Mouse (Mus musculus) thymus, postnatal 25 days (tissue): Measurements from ENCODE around the gene Spem2.
"Not testable (repeated sequence)": the region's sequence is repeated elsewhere in the genome, so short reads cannot be mapped to it uniquely, and the experiment has no call there.

Experiments
- DNase-seq: peaks from one replicate; pipeline ENCODE4 v3.0.0; 2022

The Spem2 gene

GRCm38 (mm10) chr11:69818365-69818764 is at the start of gene Spem2:
Gene Spem2 (minus strand): TSS chr11:69818465.
- no peak for DNase-seq

- no peak for DNase-seq
Observed at GRCm38 (mm10) chr11:69867335-69867734, 49.1 kb upstream of the Spem2 start.

GRCm38 (mm10) chr11:69865561-69865960 is 47.3 kb upstream of the Spem2 start:
- no peak for DNase-seq

GRCm38 (mm10) chr11:69864138-69864860 is 46.0 kb upstream of the Spem2 start:
- DNase-seq, result no peak

- not testable (repeated sequence) for DNase-seq
Observed at GRCm38 (mm10) chr11:69863729-69864128, 45.5 kb upstream of the Spem2 start.

GRCm38 (mm10) chr11:69858113-69858998 is 40.1 kb upstream of the Spem2 start, which contains the start of gene Tnk1:
Gene Tnk1 (minus strand): TSS chr11:69858730.
- no peak for DNase-seq

- peak; percentile 68 for DNase-seq
Observed at GRCm38 (mm10) chr11:69855347-69855746, 37.1 kb upstream of the Spem2 start.

- DNase-seq, result no peak
Observed at GRCm38 (mm10) chr11:69854680-69855079, 36.4 kb upstream of the Spem2 start.

- DNase-seq, result no peak
Observed at GRCm38 (mm10) chr11:69853994-69854393, 35.7 kb upstream of the Spem2 start.

GRCm38 (mm10) chr11:69850754-69851153 is 32.5 kb upstream of the Spem2 start:
- peak; percentile 54 for DNase-seq

GRCm38 (mm10) chr11:69849884-69850283 is 31.6 kb upstream of the Spem2 start:
- no peak for DNase-seq

- DNase-seq, result no peak
Observed at GRCm38 (mm10) chr11:69849128-69849527, 30.9 kb upstream of the Spem2 start.

GRCm38 (mm10) chr11:69848021-69848420 is 29.8 kb upstream of the Spem2 start:
- DNase-seq, result no peak

GRCm38 (mm10) chr11:69846738-69847688 is 28.7 kb upstream of the Spem2 start:
- no peak for DNase-seq

GRCm38 (mm10) chr11:69846198-69846680 is 28.0 kb upstream of the Spem2 start, which contains the start of gene Plscr3:
Gene Plscr3 (plus strand): TSS chr11:69846376.
- DNase-seq, result peak; percentile 96

- no peak for DNase-seq
Observed at GRCm38 (mm10) chr11:69838714-69839104, 20.4 kb upstream of the Spem2 start.

GRCm38 (mm10) chr11:69837952-69838713 is 19.9 kb upstream of the Spem2 start, which contains the start of gene Tmem256:
Gene Tmem256 (plus strand): TSS chr11:69838514.
- peak; percentile 91 for DNase-seq

- DNase-seq, result no peak
Observed at GRCm38 (mm10) chr11:69837604-69837951, 19.3 kb upstream of the Spem2 start, which contains the start of gene Nlgn2. Gene Nlgn2 (minus strand): TSS chr11:69837784.

- DNase-seq, result no peak
Observed at GRCm38 (mm10) chr11:69836703-69837576, 18.7 kb upstream of the Spem2 start.

- DNase-seq, result no peak
Observed at GRCm38 (mm10) chr11:69835966-69836335, 17.7 kb upstream of the Spem2 start.
